Mouse (Mus musculus): ENCODE results near the gene Zscan18.
A peak's percentile ranks its signal among the peaks of the same experiment; 100 is the strongest.
"Not testable (repeated sequence)": the region's sequence is repeated elsewhere in the genome, so short reads cannot be mapped to it uniquely, and the experiment has no call there.

Gene Zscan18

DNA sequence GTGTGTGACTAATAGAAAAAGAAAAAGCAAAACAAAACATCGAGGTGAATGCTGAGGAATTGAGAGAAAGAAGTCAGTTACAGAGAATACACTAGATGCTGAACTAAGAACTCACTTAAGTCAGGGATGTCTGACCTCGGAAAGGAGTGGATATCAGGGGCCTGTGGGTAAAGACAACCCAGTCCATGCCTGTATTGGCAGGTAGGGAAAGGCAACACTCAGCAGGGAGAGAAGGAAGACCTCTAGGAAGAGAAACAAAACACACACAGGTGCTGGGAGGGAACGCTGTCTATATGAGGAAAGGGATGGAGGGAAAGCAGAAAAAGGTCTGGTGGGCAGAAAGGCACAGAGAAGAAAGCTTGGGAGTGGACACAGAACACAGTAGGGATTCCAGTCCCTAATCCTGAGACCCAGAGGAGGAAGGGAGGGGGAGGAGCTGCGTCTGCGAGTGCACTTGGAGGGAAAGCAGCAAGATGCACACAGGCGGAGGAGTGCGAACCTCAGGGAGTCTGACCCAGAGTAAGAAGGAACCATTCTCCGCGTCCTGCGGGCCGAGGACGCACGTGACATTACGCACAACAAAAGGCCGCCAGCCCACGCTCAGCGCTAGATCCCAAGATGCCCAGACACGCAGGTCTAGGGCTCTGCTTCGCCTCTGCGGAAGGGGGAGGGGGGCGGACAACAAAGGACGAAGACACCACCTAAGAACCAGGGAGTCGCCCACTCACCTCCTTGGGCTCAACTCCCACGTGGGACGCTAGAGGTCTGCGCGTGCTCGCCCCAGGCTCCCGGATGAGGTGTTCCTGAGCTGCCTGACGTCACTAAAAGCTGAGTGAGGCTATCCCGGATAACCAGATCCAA lies at the start of gene Zscan18:
Gene Zscan18, minus strand, starts transcription at position 770 of the 861 bp plus-strand sequence.
- peak; percentile 69 to 82 for DNase-seq (ENCODE audit: low spot score in 2 of 2)

DNA sequence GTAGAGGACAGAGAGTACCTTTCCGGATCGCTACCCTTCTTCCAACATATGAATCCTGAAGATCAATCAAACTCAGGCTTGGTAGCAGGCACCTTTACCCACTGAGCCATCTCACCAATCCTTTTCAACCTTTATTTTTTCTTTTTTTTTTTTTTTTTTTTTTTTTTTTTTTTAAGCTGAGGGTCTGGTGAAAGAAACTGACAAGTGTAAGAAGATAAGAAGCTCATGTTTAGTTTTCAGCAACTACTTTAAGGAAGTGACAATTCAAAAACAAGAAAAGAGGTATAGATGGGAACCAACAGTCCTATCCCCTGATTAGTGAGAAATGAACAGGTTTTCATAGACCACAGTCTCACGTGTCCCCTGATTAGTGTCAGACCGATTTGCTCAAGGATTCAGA lies 32.3 kb upstream of the Zscan18 start:
- DNase-seq (ENCODE audit: low spot score in 2 of 2) = no peak

DNA sequence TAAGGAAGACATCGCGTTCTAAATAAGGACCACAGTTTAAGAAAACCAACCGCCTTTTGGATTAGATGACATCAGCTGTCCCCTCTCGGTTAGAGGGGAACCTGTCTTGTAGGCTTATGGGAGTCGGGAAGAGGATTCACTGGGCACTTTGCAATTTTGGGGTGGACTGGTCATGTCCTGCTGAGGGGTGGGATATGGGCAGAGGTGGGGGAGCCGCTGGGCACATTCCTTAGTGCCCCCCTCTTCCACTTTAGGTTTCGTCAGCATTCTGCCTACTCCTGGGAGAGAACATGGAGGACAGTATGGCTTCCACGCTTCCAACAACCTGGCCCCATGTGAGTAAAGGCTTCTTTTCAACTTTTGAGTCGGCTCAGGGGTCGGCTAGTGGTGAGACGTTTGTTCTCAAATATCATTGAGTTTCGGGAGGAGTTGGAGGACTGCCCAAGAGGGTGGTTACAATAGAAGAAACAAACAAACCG lies 31.8 kb upstream of the Zscan18 start:
- DNase-seq (ENCODE audit: low spot score in 2 of 2) = no peak

DNA sequence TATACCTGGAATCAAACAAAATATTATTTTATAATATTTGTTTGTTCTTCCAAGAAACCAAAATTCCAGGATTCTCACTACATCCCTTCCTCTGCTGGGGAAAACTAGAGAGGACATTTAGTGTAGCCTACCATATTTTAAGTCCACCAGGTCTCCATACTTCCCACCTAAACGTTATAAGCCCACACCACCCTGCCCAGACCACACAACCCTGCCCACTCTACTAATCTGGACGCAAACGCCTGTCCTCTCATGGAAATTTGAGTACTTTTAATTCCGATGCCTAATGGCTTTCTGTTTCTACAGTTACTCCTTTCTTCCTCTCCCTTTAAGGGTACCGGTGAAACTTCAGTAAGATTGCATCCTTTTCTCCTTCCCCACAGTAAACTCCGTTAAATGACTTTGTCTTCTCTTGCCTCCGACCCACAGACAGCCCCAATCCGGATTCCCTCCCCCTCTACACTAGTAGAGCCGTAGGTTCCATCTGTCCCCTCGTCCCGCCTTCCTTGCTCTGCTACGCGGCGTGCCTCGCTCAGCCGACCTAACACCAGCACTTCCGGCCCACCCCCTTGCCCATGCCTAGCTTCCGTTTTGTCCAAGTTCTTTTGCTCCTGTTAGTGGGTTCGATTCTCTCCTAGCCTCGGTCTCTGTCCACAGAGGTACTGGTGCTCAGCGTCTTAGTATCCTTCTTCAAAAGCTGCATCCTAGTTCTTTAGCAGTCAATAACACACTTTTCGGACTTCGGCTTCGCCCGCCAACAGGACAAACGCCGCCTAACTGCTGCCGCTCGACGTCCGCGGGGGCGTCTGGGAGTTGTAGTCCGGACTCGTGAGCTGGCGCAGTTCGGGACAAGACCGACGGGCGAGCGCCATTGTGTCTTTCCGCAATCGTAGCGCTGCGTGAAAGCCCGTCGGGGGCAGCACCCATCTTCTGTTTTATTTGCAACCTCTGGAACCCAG lies 31.0 kb upstream of the Zscan18 start, which contains the start of gene Zfp110:
Gene Zfp110, plus strand, starts transcription at position 600 of the 959 bp plus-strand sequence.
- DNase-seq (ENCODE audit: low spot score in 2 of 2) = peak; percentile 68 to 71

DNA sequence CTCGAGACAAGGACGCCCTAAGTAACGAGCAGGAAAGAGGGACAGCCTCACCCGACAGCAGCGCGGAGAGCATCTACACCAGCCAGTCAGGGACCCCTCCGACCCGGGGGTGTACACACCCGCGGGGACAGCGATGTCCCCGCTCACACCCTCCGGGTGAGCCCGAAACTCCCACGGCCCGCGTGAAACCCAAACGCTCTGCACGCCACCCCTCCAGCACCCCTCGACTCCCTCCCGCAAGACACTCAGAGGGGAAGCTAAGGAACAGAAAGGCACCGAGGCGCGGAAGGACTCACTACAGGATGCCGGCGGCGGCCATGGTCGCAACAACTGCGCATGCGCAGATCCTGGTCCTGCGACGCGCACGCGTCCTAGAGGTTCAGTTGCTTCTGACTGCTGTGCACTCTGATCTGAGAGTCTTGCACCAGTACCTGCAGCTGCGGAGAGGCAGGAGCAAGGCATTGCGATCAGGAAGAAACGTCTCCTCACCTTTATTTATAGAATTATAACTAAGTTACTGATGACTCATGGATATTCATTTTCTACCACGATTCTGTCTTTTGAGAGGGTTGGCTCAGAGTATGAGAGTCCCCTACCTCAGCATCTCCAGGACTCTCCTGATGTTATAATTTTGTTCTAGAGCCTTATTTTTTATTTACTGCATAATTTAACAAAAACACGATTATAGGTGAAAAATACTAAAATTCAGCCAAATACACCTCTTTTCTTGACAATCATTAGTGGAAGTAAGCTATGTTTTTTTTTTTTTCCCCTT lies 15.3 kb upstream of the Zscan18 start, which contains the start of gene Zfp329:
Gene Zfp329, minus strand, starts transcription at position 338 of the 775 bp plus-strand sequence.
- peak; percentile 90 to 93 for DNase-seq (ENCODE audit: low spot score in 2 of 2)

DNA sequence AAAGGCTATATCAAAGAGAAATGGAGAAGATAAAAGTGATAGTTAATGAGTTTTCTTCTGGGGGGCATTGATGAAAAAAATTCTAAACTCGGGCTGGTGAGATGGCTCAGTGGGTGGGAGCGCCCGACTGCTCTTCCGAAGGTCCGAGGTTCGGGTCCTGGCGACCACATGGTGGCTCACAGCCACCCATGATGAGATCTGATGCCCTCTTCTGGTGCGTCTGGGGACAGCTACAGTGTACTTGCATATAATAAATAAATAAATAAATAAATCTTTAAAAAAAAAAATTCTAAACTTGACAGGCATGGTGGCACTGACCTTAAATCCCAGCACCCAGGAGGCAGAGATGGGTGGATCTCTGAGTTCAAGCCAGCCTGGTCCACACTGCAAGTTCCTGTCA lies 12.1 kb upstream of the Zscan18 start:
- no peak for DNase-seq (ENCODE audit: low spot score in 2 of 2)

DNA sequence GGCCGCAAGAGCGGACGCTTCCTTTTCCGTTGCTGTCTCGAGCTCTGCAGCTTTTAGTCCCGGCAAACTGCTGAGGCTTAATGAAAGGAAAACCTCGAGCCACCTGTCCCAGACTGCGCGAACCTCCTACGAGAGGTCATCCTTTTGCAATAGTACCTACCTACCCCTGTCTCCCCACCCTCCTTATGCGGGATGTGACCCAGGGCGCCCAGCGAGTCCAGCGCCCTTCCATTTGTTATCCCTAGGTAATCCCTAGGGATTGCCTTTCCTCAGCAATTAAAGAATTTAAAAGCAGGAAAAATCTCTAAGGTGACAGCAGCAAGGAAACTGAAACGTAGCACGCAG lies 264 bp upstream of the Zscan18 start:
- DNase-seq (ENCODE audit: low spot score in 2 of 2) = no peak

DNA sequence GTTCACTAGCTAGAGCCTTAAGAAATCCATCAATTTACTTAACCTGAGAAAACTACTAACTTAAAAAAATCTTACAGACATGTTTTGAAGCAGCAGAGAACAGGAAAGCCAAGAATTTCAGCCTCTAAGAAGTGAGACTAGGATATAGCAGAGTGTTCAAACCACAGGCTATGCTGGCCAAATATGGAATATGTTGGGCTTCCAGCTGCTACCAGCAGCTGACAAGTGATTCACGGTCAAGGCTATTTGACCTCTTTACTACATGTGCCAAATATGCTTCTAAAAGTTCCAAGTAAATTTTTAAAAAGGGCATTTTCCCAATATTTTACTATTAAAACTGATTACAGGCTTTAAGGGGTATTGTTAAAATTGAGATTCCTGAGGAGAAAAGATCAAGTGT lies 3.9 kb downstream of the Zscan18 start:
- DNase-seq (ENCODE audit: low spot score in 2 of 2) = no peak

DNA sequence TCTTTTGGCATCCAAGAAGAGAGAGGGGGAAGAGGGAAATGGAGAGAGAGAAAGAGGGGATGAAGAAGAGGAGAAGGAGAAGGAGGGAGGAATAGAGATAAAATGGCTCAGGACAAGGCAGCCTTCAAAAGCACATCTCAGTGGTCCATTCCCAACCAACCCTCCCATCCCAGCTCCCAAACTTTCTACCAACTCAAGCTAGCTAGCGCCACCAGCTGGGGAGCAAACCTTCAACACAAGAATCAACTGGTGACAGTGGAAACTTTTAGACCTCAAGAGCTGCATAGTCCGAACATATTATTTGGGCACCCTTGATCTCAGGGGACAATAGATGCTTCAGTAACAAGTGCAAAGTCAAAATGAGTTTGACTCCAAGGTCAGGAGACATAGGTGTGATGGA lies 5.5 kb downstream of the Zscan18 start:
- DNase-seq (ENCODE audit: low spot score in 2 of 2) = no peak

DNA sequence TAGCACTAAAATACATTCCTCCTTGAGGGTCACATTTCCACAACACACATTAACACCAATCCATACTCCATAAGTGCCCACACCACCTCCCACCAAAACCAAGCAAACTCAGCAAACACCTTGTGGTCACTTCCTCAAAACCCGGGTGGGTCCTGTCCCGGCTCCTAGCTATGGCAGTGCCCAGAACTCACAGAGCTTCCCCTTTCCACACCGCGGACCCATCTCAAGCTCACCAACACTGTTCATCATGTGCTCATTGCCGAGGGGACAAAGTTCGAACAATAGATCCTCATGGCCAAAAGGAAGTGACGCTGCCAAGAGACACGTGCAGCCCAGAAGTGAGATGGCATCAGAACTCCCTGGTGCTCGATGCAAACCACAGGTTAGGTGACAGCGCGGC lies 10.8 kb downstream of the Zscan18 start:
- not testable (repeated sequence) for DNase-seq (ENCODE audit: low spot score in 2 of 2)

DNA sequence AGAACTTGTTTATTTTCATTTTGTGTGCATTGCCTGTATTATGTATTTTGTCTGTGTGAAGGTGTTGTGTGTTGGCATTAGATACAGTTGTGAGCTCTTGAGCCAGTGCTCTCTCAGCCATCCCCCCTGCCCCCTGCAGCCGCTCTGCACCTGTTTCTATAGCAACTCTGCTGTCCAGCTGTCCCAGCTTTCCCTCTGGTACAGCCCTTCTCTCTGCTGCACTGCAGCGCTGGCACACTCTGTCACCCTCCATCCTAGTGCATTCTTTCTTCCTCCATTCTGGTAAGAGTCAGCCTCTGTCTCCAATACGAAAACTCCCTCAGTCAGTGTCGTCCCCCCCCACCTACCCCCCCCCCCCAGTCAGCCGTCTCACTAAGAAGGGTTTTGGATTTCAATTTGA lies 15.4 kb downstream of the Zscan18 start:
- DNase-seq (ENCODE audit: low spot score in 2 of 2) = no peak

DNA sequence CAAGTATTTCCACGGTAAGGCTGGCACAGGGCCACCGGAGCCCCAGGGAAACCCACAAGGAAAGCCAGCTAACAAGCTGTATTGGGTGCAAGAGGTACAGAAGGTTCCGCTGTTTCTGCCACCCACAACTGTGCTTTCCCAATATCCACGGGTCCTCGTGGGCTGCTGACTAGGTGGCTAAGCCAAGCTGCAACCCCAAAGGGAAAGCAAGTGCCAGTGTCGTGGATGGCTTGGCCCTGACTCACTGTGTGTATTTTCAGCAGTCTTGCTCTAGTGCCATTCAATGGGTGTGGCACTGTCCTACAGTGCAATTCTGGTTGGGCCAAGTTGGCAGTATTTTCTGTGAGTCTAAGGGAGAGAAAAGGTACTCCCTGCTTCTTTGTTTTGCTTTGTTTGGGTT lies 16.1 kb downstream of the Zscan18 start:
- DNase-seq (ENCODE audit: low spot score in 2 of 2) = no peak

DNA sequence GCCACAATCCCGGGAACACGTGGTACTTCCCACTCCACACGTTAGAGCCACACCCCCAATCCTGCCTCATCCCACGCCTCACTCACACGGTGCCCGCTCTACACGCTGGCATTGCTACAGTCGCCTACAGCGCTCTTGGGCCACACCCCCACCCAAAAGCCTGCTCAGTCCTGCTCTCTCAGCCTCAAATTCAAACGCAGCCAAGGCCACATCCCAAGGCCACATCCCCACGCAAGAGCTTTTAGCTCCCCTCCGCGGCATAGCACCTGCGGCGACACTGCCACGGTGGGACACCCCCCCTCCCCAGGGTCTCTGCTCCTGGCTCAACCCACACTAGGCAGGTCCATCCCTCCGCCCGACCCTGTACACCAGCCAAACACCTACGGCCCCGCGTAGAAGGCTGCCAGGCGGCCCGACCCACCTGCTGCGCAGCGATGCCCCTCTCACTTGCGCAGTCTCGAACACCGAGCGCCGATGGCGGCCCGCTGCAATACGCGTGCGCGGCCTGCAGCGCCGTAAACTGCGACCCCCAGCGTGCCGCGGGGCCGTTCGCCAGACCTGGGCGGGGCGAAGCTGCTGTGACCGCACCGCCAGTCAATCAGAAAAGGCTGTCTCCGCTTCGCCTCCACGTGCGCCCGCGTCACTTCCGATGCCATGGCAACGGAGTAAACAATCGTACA lies 23.1 kb downstream of the Zscan18 start:
- DNase-seq (ENCODE audit: low spot score in 2 of 2) = peak; percentile 59 to 75

DNA sequence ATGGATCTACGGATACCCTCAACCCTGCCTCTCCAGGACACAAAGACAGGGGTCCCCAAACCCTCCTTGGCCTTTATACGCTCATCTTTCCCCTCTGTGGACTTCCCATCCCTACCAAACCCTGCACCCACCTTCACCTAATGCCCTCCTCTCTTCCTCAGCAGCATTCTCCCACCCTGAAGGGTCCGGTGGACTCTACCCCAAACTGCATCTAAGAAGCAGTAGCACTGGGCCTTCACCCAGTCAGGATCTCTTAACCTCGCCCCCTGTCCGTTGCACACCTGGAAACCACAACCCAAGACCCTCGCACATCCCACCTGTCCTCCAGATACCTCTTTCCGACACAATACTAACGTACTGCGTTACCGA lies 23.7 kb downstream of the Zscan18 start:
- no peak for DNase-seq (ENCODE audit: low spot score in 2 of 2)

DNA sequence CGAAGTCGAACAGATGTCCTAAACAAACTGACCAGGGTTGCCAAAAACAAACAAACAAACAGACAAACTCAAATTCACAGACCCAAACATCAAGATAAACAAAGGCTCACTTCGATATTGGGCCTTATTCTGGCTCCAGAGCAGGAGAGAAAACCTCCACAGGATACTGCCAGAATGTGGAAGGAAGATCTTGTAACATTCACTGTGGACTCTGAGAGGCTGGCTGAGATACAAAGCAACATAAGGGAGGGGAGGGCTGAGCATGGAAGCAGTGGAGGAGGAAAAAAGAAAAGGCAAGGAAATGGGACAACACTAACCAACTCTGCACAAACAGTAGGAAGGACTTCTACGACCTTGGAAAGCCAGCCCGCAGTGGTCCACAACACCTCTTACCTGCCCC lies 24.3 kb downstream of the Zscan18 start:
- DNase-seq (ENCODE audit: low spot score in 2 of 2) = no peak

DNA sequence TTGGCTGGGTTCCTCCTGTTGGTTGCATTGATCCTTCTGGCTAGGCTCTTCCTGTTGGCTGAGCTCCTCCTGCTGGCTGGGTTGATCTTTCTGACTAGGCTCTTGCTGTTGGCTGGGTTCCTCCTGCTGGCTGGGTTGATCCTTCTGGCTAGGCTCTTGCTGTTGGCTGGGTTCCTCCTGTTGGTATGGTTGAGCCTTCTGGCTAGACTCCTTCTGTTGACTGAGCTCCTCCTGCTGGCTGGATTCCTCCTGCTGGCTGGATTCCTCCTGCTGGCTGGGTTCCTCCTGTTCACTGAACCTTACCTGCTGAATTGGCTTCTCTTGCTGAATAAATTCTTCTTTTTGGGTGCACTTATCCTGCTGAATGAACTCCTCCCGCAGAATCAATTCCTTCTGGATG lies 28.8 kb downstream of the Zscan18 start:
- peak in 1 of 2 experiments; percentile 28 for DNase-seq (ENCODE audit: low spot score in 2 of 2)

DNA sequence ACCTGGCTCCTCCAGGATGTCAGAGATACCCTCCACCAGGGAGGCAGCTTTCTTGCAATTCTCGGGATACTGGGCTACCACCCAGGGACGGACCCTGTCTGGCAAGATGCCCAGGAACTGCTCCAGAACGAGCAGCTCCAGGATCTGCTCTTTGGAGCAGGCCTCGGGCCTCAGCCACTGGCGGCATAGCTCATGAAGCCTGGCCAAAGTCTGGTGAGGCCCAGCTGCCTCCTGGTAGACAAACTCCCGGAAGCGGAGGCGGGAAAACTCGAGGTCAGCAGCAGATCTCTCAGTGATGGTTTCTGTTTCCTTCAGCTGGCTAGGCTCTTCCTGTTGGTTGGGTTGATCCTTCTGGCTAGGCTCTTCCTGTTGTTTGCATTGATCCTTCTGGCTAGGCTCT lies 29.3 kb downstream of the Zscan18 start:
- DNase-seq (ENCODE audit: low spot score in 2 of 2) = no peak

DNA sequence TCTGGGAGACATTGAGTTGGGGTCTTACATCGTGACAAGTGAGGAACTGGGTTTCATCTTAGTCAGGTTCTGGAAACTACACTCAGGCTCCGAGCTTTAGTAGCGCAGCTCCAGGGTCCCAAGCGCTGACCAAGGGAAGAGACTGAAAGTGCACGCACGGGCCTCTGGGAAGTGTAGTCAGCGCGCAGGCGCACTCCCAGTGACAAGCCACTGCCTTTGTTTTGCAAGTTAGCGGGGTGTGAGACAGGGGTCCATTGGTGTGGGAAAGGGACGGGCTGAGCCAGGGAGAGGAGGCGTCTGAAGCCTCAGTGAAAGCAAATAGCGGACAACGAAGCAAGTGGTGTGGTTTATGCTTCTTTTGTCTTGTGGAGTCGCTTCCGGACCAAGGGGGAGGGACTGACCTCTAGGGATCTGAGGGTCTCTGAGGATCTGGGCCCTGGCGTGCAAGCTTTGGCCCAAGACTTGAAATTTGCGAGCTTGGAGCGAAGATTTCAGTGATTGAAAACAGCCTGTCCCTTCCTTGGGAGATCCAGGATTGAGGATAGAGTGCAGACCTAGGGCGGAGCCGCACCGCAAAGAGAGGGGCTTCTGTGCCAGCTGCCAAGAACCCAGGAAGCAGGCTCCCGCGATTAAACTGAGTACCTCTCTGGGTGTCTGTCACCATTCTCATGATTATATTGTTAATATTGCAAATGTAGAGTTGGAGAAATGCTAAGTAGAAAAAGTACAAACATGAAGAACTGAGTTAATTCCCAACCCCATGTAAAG lies 53.8 kb downstream of the Zscan18 start:
- DNase-seq (ENCODE audit: low spot score in 2 of 2) = no peak

DNA sequence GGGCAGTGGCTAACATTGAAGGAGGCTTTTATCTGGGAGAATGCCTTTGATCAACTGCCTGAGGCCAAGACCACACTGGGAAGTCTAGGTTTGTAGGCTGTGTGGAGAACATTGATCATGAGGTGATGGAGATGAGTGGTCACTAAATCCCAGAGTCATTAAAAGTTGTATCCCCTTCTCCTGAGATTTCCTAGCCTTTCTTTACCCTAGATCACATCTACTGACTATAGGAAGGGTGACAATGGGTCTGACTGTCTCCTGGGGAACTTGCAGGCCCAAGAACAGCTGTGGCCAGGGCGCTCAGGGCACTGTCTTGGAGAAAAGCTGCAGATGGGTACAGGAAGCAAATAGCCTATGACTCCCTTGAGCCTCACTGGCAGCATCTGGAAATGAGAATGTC lies 68.5 kb downstream of the Zscan18 start, which contains the start of gene Vmn2r56:
Gene Vmn2r56, minus strand, starts transcription at position 101 of the 400 bp plus-strand sequence.
- DNase-seq (ENCODE audit: low spot score in 2 of 2) = no peak

Measured in frontal cortex, postnatal 25 days (tissue).